Mouse (Mus musculus): ENCODE measurements around the gene Ly6g5b. TPM values are rescaled to one million over a fixed set of nuclear protein-coding genes. Genes with fewer than 3 reads are reported as not detected.
A peak's percentile ranks its signal among the peaks of the same experiment; 100 is the strongest.

Gene Ly6g5b
- 1.2 and 1.3 TPM in 2 replicates for polyA plus RNA-seq (2015; fragmentation: Nextera tagmentation; extraction: Ambion mirVana)

DNA sequence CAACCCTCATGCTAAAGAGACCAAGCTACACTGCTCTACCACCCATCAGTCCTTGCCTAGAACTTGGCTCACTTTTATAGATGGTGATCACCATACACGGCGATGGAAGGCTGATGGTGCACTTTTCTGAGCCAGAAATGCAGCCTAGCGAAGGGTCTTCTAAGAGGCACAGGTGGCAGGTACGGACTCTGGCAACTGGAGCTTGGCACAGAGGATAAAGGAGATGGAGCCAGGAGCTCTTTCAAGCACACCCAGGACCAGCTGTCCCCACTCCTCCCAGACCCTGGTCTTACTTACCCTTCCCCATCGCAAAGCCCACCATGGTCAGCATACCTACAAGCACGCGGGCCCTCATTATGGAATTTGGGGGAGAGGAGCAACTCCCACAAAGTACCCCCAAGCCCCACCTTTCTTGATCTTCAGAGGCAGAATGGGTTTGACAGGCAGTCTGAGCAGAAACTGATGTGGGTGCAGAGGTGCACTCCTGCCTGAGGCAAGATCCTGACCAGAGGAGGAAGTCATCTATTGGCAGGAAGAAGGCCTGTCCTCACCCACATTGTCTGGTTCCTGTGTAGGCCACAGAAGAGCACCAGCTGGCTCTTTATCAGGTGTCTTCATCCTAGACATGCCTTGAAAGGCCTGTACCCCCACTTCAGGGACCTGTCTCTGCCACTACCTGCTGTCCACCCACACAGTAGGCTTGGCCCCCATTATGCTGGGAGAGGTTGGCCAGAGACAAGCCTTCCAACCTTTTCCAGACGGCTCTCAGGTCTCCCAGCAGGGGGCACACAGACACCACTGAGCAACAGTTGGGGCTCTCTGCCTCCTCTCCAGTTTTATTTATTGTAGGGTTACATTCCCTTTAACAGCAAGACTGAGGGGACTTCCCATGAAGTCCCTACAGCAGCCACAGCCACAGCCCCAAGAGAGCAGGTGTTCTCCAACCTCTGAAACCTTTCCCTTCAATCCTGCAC, at the start of gene Ly6g5b:
Gene Ly6g5b, minus strand, starts transcription at position 383 of the 974 bp plus-strand sequence.
- Histone ChIP-seq H3K4me2 (replicated peaks) (no peak within 1 kb of the TSS), H3K36me3 (peaks cover 46% of the 10 kb centered on the region), H3K9ac (replicated peaks) (no peak within 1 kb of the TSS), H3K4me1 (peaks cover 8% of the 10 kb centered on the region), H3K27me3 (no peaks in the 10 kb centered on the region), H3K4me3 (no peak within 1 kb of the TSS), H3K27ac (replicated peaks) (no peak within 1 kb of the TSS), H3K9me3 (no peaks in the 10 kb centered on the region)
- ATAC-seq (replicated peaks): no peak
- 81% methylated on average over 8 of the region's 8 CpGs for WGBS

DNA sequence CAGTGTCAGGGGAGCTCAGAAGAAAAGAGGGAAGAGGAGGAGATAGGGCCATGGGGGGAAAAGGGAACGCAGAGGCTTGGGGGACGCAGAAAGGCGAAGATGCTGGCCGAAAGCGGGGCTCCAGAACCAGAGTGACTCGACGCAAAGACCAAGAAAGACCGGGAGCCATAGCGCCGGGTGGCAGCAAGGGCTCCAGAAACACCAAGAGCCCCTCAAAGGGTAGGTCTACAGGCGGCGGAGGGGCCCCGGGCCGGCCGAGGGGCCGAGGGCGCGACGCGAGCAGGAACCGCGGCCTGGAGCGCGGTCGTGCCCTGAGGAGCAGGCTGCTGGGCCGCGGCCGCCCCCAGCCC, 49.0 kb upstream of the Ly6g5b start:
- Histone ChIP-seq H3K9ac (replicated peaks) (peak overlapping the region; percentile 99), H3K4me3 (peak overlapping the region; percentile 96), H3K36me3 (peaks cover 28% of the 10 kb centered on the region), H3K4me1 (peaks cover 37% of the 10 kb centered on the region), H3K4me2 (replicated peaks) (peak overlapping the region; percentile 95), H3K27me3 (no peaks in the 10 kb centered on the region), H3K27ac (replicated peaks) (peak overlapping the region; percentile 99), H3K9me3 (no peaks in the 10 kb centered on the region)
- no peak for ATAC-seq (replicated peaks)
- WGBS: under 1% methylated on average over 28 of the region's 28 CpGs

DNA sequence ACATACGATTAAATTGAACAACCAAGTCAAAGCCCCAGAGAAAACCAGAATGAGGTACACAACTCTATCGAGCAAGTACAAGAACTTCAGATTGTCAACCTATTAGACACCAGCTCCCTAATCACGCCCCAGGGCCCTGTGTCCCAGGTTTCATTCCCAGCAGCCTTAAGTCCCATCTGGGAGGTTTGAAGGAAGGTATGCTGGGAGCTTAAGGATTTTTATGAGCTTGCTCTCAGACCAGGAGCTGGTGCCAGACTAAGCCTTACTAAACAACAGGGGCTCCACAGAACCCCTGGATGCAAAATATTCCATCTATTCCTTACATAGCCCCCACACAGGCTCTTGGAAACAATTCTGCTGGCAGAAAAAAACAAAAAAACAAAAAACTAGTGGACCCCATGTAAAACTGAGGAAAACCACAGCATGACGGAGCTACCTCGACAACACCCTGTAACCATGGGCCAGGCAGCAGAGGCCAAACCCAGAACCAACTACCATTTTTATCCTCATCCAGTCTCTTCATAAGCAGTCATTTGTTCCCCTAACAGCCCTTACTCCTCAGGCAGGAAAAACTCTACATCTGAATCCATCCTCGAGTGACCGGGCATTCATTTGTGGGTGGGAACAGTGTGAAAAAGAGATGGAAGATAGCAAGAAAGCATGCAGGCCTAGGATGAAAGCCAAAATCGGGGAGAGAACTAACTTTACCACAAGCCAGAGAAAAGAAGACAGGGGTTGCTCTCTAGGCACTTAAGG, 48.3 kb upstream of the Ly6g5b start:
- Histone ChIP-seq H3K27ac (replicated peaks) (peak overlapping the region; percentile 99), H3K4me3 (peak overlapping the region; percentile 96), H3K9me3 (no peaks in the 10 kb centered on the region), H3K27me3 (no peaks in the 10 kb centered on the region), H3K4me1 (peaks cover 37% of the 10 kb centered on the region), H3K9ac (replicated peaks) (peak overlapping the region; percentile 99), H3K4me2 (replicated peaks) (peak overlapping the region; percentile 95), H3K36me3 (peaks cover 35% of the 10 kb centered on the region)
- 12% methylated on average over 8 of the region's 8 CpGs for WGBS
- no peak for ATAC-seq (replicated peaks)

GRCm38 (mm10) chr17:35162730-35163129, 47.5 kb upstream of the Ly6g5b start:
- Histone ChIP-seq H3K9ac (replicated peaks) (peak overlapping the region; percentile 99), H3K4me2 (replicated peaks) (peak overlapping the region; percentile 95), H3K27ac (replicated peaks) (0 out of 2 replicates have a peak overlapping the region, but pooled peaks have one; percentile 99), H3K4me1 (peaks cover 37% of the 10 kb centered on the region), H3K4me3 (peak overlapping the region; percentile 96), H3K9me3 (no peaks in the 10 kb centered on the region), H3K27me3 (no peaks in the 10 kb centered on the region), H3K36me3 (peaks cover 43% of the 10 kb centered on the region)
- ATAC-seq (replicated peaks): no peak
- 39% methylated on average over 12 of the region's 12 CpGs for WGBS

DNA sequence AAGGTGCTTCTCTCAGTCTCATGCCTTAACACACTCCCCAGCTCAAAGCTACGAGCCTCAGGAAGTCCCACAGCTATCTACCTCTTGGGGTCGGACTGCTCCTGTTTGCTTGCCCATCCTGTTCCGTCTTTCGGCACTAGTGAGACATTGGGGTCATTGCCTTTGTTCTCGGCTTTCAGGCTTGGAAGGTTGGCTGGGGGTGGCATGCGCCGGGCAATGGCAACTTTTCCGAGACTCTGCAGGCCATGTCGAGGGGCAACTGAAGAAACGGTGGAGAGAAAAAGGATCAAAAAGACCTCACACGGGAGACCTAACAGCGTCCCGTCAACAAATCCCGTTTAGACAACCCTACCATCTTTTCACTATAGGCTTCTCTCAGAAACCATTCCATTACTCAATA, 46.9 kb upstream of the Ly6g5b start:
- H3K27ac ChIP-seq (replicated peaks): no peak overlapping the region
- H3K4me3 ChIP-seq: peak overlapping the region; percentile 96
- no peaks in the 10 kb centered on the region for H3K27me3 ChIP-seq
- 69% methylated on average over 14 of the region's 14 CpGs for WGBS
- H3K4me2 ChIP-seq (replicated peaks): peak overlapping the region; percentile 95
- H3K4me1 ChIP-seq: peaks cover 37% of the 10 kb centered on the region
- peak overlapping the region; percentile 99 for H3K9ac ChIP-seq (replicated peaks)
- ATAC-seq (replicated peaks): no peak
- H3K9me3 ChIP-seq: no peaks in the 10 kb centered on the region
- H3K36me3 ChIP-seq: peaks cover 49% of the 10 kb centered on the region

GRCm38 (mm10) chr17:35161421-35161820, 46.2 kb upstream of the Ly6g5b start:
- Histone ChIP-seq H3K4me2 (replicated peaks) (no peak overlapping the region), H3K9ac (replicated peaks) (no peak overlapping the region), H3K4me1 (peaks cover 36% of the 10 kb centered on the region), H3K36me3 (peaks cover 56% of the 10 kb centered on the region), H3K4me3 (no peak overlapping the region; the same call in 1 of the 2 replicates), H3K27ac (replicated peaks) (no peak overlapping the region), H3K27me3 (no peaks in the 10 kb centered on the region), H3K9me3 (no peaks in the 10 kb centered on the region)
- 86% methylated on average over 11 of the region's 11 CpGs for WGBS
- no peak for ATAC-seq (replicated peaks)

DNA sequence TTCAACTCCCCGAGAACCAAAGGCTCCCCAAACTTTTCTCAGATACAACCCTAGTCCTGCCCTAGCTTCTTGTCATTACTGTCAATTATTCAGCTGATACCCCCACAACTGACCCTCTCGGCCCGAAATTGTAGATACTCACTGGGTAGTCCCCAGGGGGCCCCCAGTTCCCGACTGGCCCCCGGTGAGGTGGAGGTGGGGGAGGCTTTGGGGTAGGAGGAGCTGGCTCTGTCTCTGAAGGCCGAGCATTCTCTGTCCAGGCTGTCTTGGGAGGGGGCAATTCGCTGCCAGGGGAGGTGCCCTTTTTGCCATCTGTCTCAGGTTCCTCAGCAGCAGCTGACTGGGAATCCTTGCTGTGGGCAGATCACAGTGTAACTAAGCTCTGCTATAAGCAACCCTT, 44.4 kb upstream of the Ly6g5b start:
- H3K36me3 ChIP-seq: peaks cover 74% of the 10 kb centered on the region
- H3K27me3 ChIP-seq: no peaks in the 10 kb centered on the region
- H3K27ac ChIP-seq (replicated peaks): no peak overlapping the region
- 87% methylated on average over 7 of the region's 7 CpGs for WGBS
- no peak overlapping the region for H3K9ac ChIP-seq (replicated peaks)
- H3K9me3 ChIP-seq: no peaks in the 10 kb centered on the region
- no peak overlapping the region for H3K4me2 ChIP-seq (replicated peaks)
- H3K4me3 ChIP-seq: no peak overlapping the region
- peaks cover 27% of the 10 kb centered on the region for H3K4me1 ChIP-seq
- ATAC-seq (replicated peaks): no peak

- 93% methylated on average over 16 of the region's 16 CpGs for WGBS
- peaks cover 80% of the 10 kb centered on the region for H3K36me3 ChIP-seq
- H3K27me3 ChIP-seq: no peaks in the 10 kb centered on the region
- H3K4me2 ChIP-seq (replicated peaks): no peak overlapping the region
- no peak overlapping the region for H3K4me3 ChIP-seq
- no peak overlapping the region for H3K27ac ChIP-seq (replicated peaks)
- no peak overlapping the region for H3K9ac ChIP-seq (replicated peaks)
- H3K4me1 ChIP-seq: peaks cover 27% of the 10 kb centered on the region
- no peaks in the 10 kb centered on the region for H3K9me3 ChIP-seq
- ATAC-seq (replicated peaks): no peak
Observed at GRCm38 (mm10) chr17:35158850-35159593, 43.8 kb upstream of the Ly6g5b start.

DNA sequence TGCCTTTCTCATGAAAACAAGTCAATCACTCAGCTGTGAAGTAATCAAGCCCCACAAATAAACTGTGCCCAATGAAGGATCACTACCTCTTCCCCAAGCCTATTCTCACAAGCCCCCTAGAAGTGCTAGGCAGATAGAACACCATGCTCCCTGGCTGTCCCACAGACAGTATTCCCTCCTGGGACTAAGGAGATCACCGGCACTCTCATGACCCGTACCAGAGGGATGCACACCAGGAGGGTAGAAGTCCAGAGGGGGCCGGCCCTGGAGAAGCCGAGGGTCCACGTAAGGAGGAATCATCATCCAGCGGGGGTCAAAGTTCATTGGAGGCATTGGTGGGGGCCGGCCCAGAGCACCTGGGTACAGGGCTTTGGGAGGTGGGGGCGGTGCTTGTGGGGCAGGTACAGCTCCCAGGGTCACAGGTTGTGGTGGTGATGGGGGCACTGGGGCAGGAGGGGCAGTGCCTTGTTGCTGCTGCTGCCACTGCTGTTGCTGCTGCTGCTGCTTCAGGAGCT, 42.5 kb upstream of the Ly6g5b start:
- Histone ChIP-seq H3K27ac (replicated peaks) (no peak overlapping the region), H3K4me1 (peaks cover 18% of the 10 kb centered on the region), H3K9ac (replicated peaks) (no peak overlapping the region), H3K4me3 (no peak overlapping the region), H3K36me3 (peaks cover 93% of the 10 kb centered on the region), H3K9me3 (no peaks in the 10 kb centered on the region), H3K4me2 (replicated peaks) (no peak overlapping the region), H3K27me3 (no peaks in the 10 kb centered on the region)
- no peak for ATAC-seq (replicated peaks)
- 95% methylated on average over 8 of the region's 8 CpGs for WGBS

DNA sequence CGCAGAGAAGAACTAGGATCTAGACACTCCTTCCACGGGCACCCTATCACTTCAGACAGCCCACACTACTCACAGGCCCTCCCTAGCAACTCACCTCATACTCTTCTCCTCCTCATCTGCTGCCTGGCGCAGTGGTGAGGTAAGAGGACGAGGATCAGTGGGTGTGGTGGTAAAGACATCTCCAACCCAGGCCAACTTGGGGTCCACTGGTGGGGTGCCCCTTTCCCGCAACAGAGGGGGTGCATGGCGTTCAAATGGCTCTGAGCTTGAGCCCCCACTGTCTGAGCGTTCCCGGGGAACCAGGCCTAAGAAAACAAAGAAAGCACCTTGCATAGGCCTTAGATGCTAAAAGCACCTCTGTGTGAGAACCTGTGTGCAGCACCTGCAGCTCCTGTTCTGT, 42.0 kb upstream of the Ly6g5b start:
- Histone ChIP-seq H3K4me2 (replicated peaks) (no peak overlapping the region), H3K9ac (replicated peaks) (no peak overlapping the region), H3K9me3 (no peaks in the 10 kb centered on the region), H3K4me1 (peaks cover 14% of the 10 kb centered on the region), H3K27me3 (no peaks in the 10 kb centered on the region), H3K27ac (replicated peaks) (no peak overlapping the region), H3K36me3 (peaks cover 98% of the 10 kb centered on the region), H3K4me3 (no peak overlapping the region)
- 93% methylated on average over 8 of the region's 8 CpGs for WGBS
- ATAC-seq (replicated peaks): no peak

GRCm38 (mm10) chr17:35156461-35157200, 41.4 kb upstream of the Ly6g5b start:
- H3K9ac ChIP-seq (replicated peaks): no peak overlapping the region
- H3K4me1 ChIP-seq: peaks cover 8% of the 10 kb centered on the region
- no peak overlapping the region for H3K4me3 ChIP-seq
- H3K9me3 ChIP-seq: no peaks in the 10 kb centered on the region
- WGBS: 90% methylated on average over 33 of the region's 33 CpGs
- no peaks in the 10 kb centered on the region for H3K27me3 ChIP-seq
- no peak overlapping the region for H3K4me2 ChIP-seq (replicated peaks)
- H3K36me3 ChIP-seq: peaks cover 100% of the 10 kb centered on the region
- no peak overlapping the region for H3K27ac ChIP-seq (replicated peaks)
- no peak for ATAC-seq (replicated peaks)

Measured in forebrain, embryonic 15.5 days (tissue).